Mouse (Mus musculus): ENCODE measurements around the gene Pbrm1. TPM values are rescaled to one million over a fixed set of nuclear protein-coding genes. Genes with fewer than 3 reads are reported as not detected.

The Pbrm1 gene
- polyA plus RNA-seq, 1 experiment from 2014 or later = 135 TPM

Other genes starting within 250 kb of the Pbrm1 start
- gene Tmem110, start 193.5 kb upstream of the Pbrm1 start, polyA plus RNA-seq (2014; fragmentation: Nextera tagmentation; extraction: Ambion mirVana) = 24.2 and 24.7 TPM in 2 replicates
- 0.51 TPM in 2 replicates for gene Mustn1, start 139.9 kb upstream of the Pbrm1 start, polyA plus RNA-seq (2014; fragmentation: Nextera tagmentation; extraction: Ambion mirVana)
- gene Itih4, start 132.7 kb upstream of the Pbrm1 start, polyA plus RNA-seq (2014; fragmentation: Nextera tagmentation; extraction: Ambion mirVana) = not detected in 2 replicates
- gene Itih3, start 95.4 kb upstream of the Pbrm1 start, polyA plus RNA-seq (2014; fragmentation: Nextera tagmentation; extraction: Ambion mirVana) = 0.05 and 0.16 TPM in 2 replicates
- not detected in 2 replicates for gene Itih1, start 75.8 kb upstream of the Pbrm1 start, polyA plus RNA-seq (2014; fragmentation: Nextera tagmentation; extraction: Ambion mirVana)
- 22.4 and 24.4 TPM in 2 replicates for gene Nek4, start 67.8 kb upstream of the Pbrm1 start, polyA plus RNA-seq (2014; fragmentation: Nextera tagmentation; extraction: Ambion mirVana)
- 61.3 and 63.5 TPM in 2 replicates for gene Glt8d1, start 17.7 kb upstream of the Pbrm1 start, polyA plus RNA-seq (2014; fragmentation: Nextera tagmentation; extraction: Ambion mirVana)
- 224 and 251 TPM in 2 replicates for gene Spcs1, start 17.5 kb upstream of the Pbrm1 start, polyA plus RNA-seq (2014; fragmentation: Nextera tagmentation; extraction: Ambion mirVana)
- gene Gnl3, start within 50 bp of the Pbrm1 start, polyA plus RNA-seq (2014; fragmentation: Nextera tagmentation; extraction: Ambion mirVana) = 110 and 120 TPM in 2 replicates
- gene Smim4, start 109.8 kb downstream of the Pbrm1 start, polyA plus RNA-seq (2014; fragmentation: Nextera tagmentation; extraction: Ambion mirVana) = 50.9 and 52.7 TPM in 2 replicates
- 565 and 637 TPM in 2 replicates for gene Nt5dc2, start 111.9 kb downstream of the Pbrm1 start, polyA plus RNA-seq (2014; fragmentation: Nextera tagmentation; extraction: Ambion mirVana)
- gene Stab1, start 149.5 kb downstream of the Pbrm1 start, polyA plus RNA-seq (2014; fragmentation: Nextera tagmentation; extraction: Ambion mirVana) = 21.8 and 27.1 TPM in 2 replicates
- gene Tnnc1, start 189.2 kb downstream of the Pbrm1 start, polyA plus RNA-seq (2014; fragmentation: Nextera tagmentation; extraction: Ambion mirVana) = 0.59 and 0.83 TPM in 2 replicates
- gene Nisch, start 197.8 kb downstream of the Pbrm1 start, polyA plus RNA-seq (2014; fragmentation: Nextera tagmentation; extraction: Ambion mirVana) = 399 and 407 TPM in 2 replicates
- 0.13 and 0.16 TPM in 2 replicates for gene Sema3g, start 198.7 kb downstream of the Pbrm1 start, polyA plus RNA-seq (2014; fragmentation: Nextera tagmentation; extraction: Ambion mirVana)
- 14.3 and 14.4 TPM in 2 replicates for gene Phf7, start 232.2 kb downstream of the Pbrm1 start, polyA plus RNA-seq (2014; fragmentation: Nextera tagmentation; extraction: Ambion mirVana)
- gene Bap1, start 232.3 kb downstream of the Pbrm1 start, polyA plus RNA-seq (2014; fragmentation: Nextera tagmentation; extraction: Ambion mirVana) = 121 and 137 TPM in 2 replicates

Data from forebrain, embryonic 11.5 days (tissue).